Mouse (Mus musculus): ENCODE results near the gene Mael. TPM values are rescaled to one million over a fixed set of nuclear protein-coding genes. Genes with fewer than 3 reads are reported as not detected.
A peak's percentile ranks its signal among the peaks of the same experiment; 100 is the strongest.

Mael gene
- polyA plus RNA-seq (2014; fragmentation: Nextera tagmentation; extraction: Ambion mirVana): 0.11 and 0.26 TPM in 2 replicates

DNA sequence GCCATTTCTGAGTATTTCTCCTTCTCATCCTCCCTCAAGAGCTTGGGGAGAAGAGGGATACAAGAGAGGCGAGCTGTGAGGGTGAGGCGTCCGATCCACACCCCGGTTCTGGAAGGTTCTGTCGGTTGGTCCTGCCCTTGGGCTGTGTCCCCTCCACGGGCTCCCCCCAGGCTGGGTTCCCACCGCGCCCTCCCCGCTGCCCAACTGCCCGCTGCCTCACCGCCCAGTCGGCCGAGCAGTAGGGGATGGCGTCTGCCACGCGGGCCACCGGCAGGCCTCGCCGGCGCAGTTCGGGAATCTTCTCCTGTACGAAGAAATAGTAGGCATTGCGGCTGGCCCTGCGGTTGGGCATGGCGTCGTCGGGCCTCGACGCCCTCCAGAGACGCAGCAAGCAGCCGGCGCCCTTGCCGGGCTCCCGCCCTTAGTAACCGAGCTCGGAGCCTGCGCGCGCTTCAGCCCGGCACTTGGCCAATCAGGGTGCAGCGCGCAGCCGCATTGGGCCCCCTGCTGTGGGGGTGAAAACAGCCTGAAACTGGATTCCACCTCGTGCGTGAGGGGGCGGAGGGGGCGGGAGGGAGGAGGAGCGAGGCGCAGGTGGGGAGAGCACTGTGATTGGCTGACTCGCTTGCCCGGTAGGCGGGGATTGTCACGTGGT lies at the start of gene Mael:
Gene Mael (minus strand): TSS at position 433 of the 655 bp plus-strand sequence.
- DNase-seq (ENCODE audit: low spot score): no peak
- no peak within 1 kb of the TSS for H3K27ac ChIP-seq (replicated peaks; ENCODE audit: low read depth, low read length)
- H3K4me1 ChIP-seq (ENCODE audit: control insufficient read depth, insufficient read depth, low read length): no peaks in the 10 kb centered on the region
- H3K4me2 ChIP-seq (ENCODE audit: low read depth, low read length): no peak within 1 kb of the TSS
- no peaks in the 10 kb centered on the region for H3K36me3 ChIP-seq (ENCODE audit: control insufficient read depth, insufficient read depth, low read length)
- ATAC-seq (ENCODE audit: low read depth): no peak
- no peak within 1 kb of the TSS for H3K4me3 ChIP-seq (ENCODE audit: low read depth, low read length)
- WGBS: 88% methylated on average over 53 of the region's 53 CpGs
- H3K27me3 ChIP-seq (replicated peaks; ENCODE audit: control insufficient read depth, insufficient read depth, low read length): no peaks in the 10 kb centered on the region
- H3K9ac ChIP-seq (ENCODE audit: low read depth, low read length): no peak within 1 kb of the TSS
- H3K9me3 ChIP-seq (ENCODE audit: control insufficient read depth, low read length): peaks cover 10% of the 10 kb centered on the region

DNA sequence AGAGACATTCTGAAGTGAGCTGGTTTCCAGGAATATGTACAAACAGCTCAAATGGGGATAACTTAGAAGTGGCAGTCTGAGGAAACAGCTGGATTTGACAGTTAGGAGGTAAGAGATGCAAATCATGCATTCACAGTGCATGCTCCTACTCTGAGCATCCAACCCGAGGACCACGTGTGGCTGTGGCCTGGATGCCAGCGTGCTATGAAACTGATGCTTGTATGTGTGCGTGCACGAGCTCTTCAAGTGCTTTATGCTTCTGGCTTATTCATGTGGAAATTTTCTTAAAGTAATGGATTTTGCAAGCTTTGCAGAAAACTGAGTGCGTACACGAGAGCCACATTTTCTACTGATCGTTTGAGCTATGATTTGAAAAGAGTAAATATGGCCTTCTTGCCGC lies 47.7 kb upstream of the Mael start:
- H3K4me3 ChIP-seq (ENCODE audit: low read depth, low read length): no peak overlapping the region
- peaks cover 7% of the 10 kb centered on the region for H3K4me1 ChIP-seq (ENCODE audit: control insufficient read depth, insufficient read depth, low read length)
- DNase-seq (ENCODE audit: low spot score): no peak
- ATAC-seq (ENCODE audit: low read depth): no peak
- no peak overlapping the region for H3K27ac ChIP-seq (replicated peaks; ENCODE audit: low read depth, low read length)
- H3K9me3 ChIP-seq (ENCODE audit: control insufficient read depth, low read length): no peaks in the 10 kb centered on the region
- no peaks in the 10 kb centered on the region for H3K36me3 ChIP-seq (ENCODE audit: control insufficient read depth, insufficient read depth, low read length)
- H3K4me2 ChIP-seq (ENCODE audit: low read depth, low read length): no peak overlapping the region
- 75% methylated on average over 9 of the region's 9 CpGs for WGBS
- no peaks in the 10 kb centered on the region for H3K27me3 ChIP-seq (replicated peaks; ENCODE audit: control insufficient read depth, insufficient read depth, low read length)
- no peak overlapping the region for H3K9ac ChIP-seq (ENCODE audit: low read depth, low read length)

DNA sequence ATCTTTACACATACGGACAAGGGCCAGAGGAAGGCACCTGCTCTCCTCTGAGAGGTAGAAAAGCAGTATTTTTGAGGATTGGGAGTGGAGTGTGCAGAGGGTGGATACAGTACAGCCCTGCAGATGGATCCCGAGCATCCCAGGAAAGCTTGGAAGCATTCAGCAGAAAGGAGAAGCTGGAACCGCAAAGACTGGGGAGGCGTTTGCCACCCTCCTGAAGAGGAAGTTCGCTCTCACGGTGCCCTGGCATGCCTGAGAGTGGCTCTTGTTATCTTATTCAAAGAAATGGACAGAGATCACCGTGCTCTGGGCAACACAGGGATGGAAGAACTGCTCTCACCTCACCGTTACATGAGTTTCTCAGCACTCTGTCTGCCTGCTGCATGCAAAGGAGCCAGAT lies 45.8 kb upstream of the Mael start:
- ATAC-seq (ENCODE audit: low read depth): no peak
- Histone ChIP-seq H3K4me2 (ENCODE audit: low read depth, low read length) (no peak overlapping the region), H3K36me3 (ENCODE audit: control insufficient read depth, insufficient read depth, low read length) (no peaks in the 10 kb centered on the region), H3K27ac (replicated peaks; ENCODE audit: low read depth, low read length) (no peak overlapping the region), H3K4me3 (ENCODE audit: low read depth, low read length) (no peak overlapping the region), H3K9ac (ENCODE audit: low read depth, low read length) (no peak overlapping the region), H3K27me3 (replicated peaks; ENCODE audit: control insufficient read depth, insufficient read depth, low read length) (no peaks in the 10 kb centered on the region), H3K4me1 (ENCODE audit: control insufficient read depth, insufficient read depth, low read length) (peaks cover 20% of the 10 kb centered on the region), H3K9me3 (ENCODE audit: control insufficient read depth, low read length) (no peaks in the 10 kb centered on the region)
- 75% methylated on average over 8 of the region's 8 CpGs for WGBS
- no peak for DNase-seq (ENCODE audit: low spot score)

DNA sequence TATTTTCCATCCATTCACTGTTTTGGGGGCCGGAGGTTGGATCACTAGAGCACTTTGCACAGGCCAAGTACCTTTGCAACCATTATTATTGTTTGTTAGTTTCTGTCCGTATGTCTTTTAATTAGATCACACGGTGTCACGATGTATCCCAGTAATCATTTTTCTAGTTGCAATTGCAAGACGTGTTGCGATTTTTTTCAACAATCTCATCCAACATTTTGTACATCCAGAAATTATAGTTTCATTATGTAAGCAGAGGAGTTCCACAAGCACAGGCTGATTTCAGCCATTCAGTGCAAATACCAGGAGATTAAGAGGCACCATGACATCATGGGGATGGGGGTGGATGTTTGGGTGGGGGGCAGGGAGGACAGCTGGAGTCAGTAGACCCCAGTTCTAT lies 44.9 kb upstream of the Mael start:
- Histone ChIP-seq H3K36me3 (ENCODE audit: control insufficient read depth, insufficient read depth, low read length) (no peaks in the 10 kb centered on the region), H3K27ac (replicated peaks; ENCODE audit: low read depth, low read length) (no peak overlapping the region), H3K9me3 (ENCODE audit: control insufficient read depth, low read length) (no peaks in the 10 kb centered on the region), H3K4me1 (ENCODE audit: control insufficient read depth, insufficient read depth, low read length) (peaks cover 21% of the 10 kb centered on the region), H3K4me2 (ENCODE audit: low read depth, low read length) (no peak overlapping the region), H3K9ac (ENCODE audit: low read depth, low read length) (no peak overlapping the region), H3K27me3 (replicated peaks; ENCODE audit: control insufficient read depth, insufficient read depth, low read length) (no peaks in the 10 kb centered on the region), H3K4me3 (ENCODE audit: low read depth, low read length) (no peak overlapping the region)
- no peak for ATAC-seq (ENCODE audit: low read depth)
- no peak for DNase-seq (ENCODE audit: low spot score)
- 87% methylated on average over 6 of the region's 6 CpGs for WGBS

DNA sequence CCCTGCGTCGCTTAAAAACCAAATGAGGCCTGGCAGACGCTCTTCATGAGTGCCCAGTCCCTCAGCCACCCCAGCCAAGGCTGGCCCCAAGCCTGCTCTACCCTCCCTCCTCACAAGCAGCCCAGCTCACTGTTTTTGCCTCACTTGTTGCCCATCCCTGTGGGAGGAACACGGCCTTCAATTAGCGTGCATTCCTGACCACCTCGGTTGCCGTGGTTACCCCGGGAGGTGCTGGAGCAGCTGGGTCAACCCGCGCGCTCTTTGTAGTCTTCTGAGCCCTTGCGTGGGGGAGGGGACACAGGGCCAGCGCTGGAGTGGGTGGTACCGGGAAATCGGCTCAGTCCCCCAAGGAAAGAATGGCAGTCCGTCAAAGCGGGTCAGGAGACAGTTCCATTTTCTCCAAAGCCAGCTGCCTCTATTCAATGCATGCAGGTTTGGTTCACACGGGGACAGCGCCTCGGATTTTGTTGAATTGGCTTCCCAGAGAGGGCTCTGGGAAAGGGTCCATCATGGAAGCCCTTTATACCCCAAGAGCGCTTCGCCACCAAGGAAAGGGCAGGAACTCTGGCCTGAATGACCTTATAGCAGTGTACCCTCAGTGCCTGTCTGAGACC lies 44.2 kb upstream of the Mael start:
- WGBS: 10% methylated on average over 21 of the region's 22 CpGs
- H3K4me3 ChIP-seq (ENCODE audit: low read depth, low read length): peak overlapping the region; percentile 15
- H3K27ac ChIP-seq (replicated peaks; ENCODE audit: low read depth, low read length): no peak overlapping the region
- H3K27me3 ChIP-seq (replicated peaks; ENCODE audit: control insufficient read depth, insufficient read depth, low read length): no peaks in the 10 kb centered on the region
- no peak overlapping the region for H3K9ac ChIP-seq (ENCODE audit: low read depth, low read length)
- ATAC-seq (ENCODE audit: low read depth): peak; percentile 92
- peak; percentile 93 for DNase-seq (ENCODE audit: low spot score)
- peak overlapping the region; percentile 51 for H3K4me2 ChIP-seq (ENCODE audit: low read depth, low read length)
- peaks cover 21% of the 10 kb centered on the region for H3K4me1 ChIP-seq (ENCODE audit: control insufficient read depth, insufficient read depth, low read length)
- no peaks in the 10 kb centered on the region for H3K9me3 ChIP-seq (ENCODE audit: control insufficient read depth, low read length)
- H3K36me3 ChIP-seq (ENCODE audit: control insufficient read depth, insufficient read depth, low read length): no peaks in the 10 kb centered on the region

DNA sequence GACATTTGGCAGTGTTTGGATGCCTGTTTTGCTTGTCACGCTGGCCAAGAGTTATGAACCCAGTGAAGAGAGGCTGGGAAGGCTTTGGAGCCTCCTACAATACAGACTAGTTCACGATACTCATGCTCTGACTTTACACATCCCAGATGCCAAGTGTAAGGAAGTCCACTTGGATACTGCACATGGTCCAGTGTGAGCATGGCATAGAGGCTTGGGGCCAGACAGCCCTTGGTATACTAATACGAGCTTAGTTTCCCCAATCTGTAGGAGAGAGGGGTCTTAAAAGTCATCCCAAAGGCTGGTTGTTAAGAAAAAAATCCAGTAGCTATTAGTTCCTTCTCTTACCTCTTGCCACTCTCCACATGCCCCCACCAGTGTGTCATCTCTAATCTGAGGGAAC lies 43.3 kb upstream of the Mael start:
- Histone ChIP-seq H3K27me3 (replicated peaks; ENCODE audit: control insufficient read depth, insufficient read depth, low read length) (no peaks in the 10 kb centered on the region), H3K4me1 (ENCODE audit: control insufficient read depth, insufficient read depth, low read length) (peaks cover 21% of the 10 kb centered on the region), H3K4me3 (ENCODE audit: low read depth, low read length) (no peak overlapping the region), H3K36me3 (ENCODE audit: control insufficient read depth, insufficient read depth, low read length) (no peaks in the 10 kb centered on the region), H3K27ac (replicated peaks; ENCODE audit: low read depth, low read length) (no peak overlapping the region), H3K9me3 (ENCODE audit: control insufficient read depth, low read length) (no peaks in the 10 kb centered on the region), H3K9ac (ENCODE audit: low read depth, low read length) (no peak overlapping the region), H3K4me2 (ENCODE audit: low read depth, low read length) (no peak overlapping the region)
- DNase-seq (ENCODE audit: low spot score): no peak
- 65% methylated on average over 3 of the region's 3 CpGs for WGBS
- ATAC-seq (ENCODE audit: low read depth): no peak

DNA sequence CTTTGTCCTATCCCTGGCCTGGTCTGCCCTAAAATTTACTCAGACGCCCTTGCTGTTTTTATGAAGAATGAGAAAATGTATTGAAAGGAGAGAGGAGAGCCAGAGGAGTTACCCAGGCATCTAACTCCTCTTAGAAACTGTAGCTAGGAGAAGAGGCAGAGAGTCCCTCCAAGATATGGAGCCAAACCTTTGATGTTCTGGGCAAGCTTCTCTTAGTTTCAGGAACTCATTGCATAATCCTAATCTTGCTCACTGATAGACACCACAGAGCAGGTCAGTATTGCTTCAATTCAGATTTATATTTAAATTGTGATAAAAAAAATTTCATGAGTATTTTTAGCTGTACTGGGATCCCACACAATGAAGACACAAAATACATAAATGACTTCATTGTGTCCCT lies 42.7 kb upstream of the Mael start:
- WGBS: 68% methylated on average over 1 of the region's 1 CpGs
- H3K27ac ChIP-seq (replicated peaks; ENCODE audit: low read depth, low read length): no peak overlapping the region

DNA sequence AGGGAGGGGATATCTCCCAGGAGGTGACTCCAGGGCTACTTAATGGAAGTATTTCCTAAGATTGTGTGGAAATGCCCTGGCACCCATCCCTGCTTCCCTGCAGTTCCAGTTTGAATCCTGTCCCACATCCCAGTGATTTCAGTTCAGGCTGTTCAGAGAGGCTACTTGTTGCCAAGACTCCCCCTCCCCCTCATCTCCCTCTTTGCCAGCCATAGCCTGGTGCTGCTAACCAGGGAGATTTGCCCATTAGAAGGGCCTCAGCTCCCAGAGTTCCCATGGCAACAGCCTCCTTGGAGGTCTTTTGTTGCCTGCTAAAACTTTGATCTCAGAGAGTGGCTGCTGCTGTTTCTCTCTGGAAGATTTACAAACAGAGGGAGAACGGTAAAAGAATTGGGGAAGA lies 42.0 kb upstream of the Mael start:
- peak; percentile 38; the same call in 1 of the 2 replicates for ATAC-seq (ENCODE audit: low read depth)

More for the DNA sequence above, 42.7 kb upstream of the Mael start:
- DNase-seq (ENCODE audit: low spot score) (no peak), ATAC-seq (ENCODE audit: low read depth) (no peak)
- no peaks in the 10 kb centered on the region for H3K36me3 ChIP-seq (ENCODE audit: control insufficient read depth, insufficient read depth, low read length)
- H3K27me3 ChIP-seq (replicated peaks; ENCODE audit: control insufficient read depth, insufficient read depth, low read length): no peaks in the 10 kb centered on the region
- H3K9ac ChIP-seq (ENCODE audit: low read depth, low read length): no peak overlapping the region
- H3K4me3 ChIP-seq (ENCODE audit: low read depth, low read length): no peak overlapping the region
- H3K4me2 ChIP-seq (ENCODE audit: low read depth, low read length): no peak overlapping the region
- H3K9me3 ChIP-seq (ENCODE audit: control insufficient read depth, low read length): no peaks in the 10 kb centered on the region
- peaks cover 21% of the 10 kb centered on the region for H3K4me1 ChIP-seq (ENCODE audit: control insufficient read depth, insufficient read depth, low read length)

More for the DNA sequence above, 42.0 kb upstream of the Mael start:
- Histone ChIP-seq H3K9ac (ENCODE audit: low read depth, low read length) (no peak overlapping the region), H3K27me3 (replicated peaks; ENCODE audit: control insufficient read depth, insufficient read depth, low read length) (no peaks in the 10 kb centered on the region), H3K36me3 (ENCODE audit: control insufficient read depth, insufficient read depth, low read length) (no peaks in the 10 kb centered on the region), H3K4me3 (ENCODE audit: low read depth, low read length) (no peak overlapping the region), H3K4me1 (ENCODE audit: control insufficient read depth, insufficient read depth, low read length) (peaks cover 21% of the 10 kb centered on the region), H3K4me2 (ENCODE audit: low read depth, low read length) (no peak overlapping the region), H3K9me3 (ENCODE audit: control insufficient read depth, low read length) (no peaks in the 10 kb centered on the region), H3K27ac (replicated peaks; ENCODE audit: low read depth, low read length) (no peak overlapping the region)
- DNase-seq (ENCODE audit: low spot score): peak; percentile 81
- 18% methylated on average over 1 of the region's 1 CpGs for WGBS
